Mouse (Mus musculus): ENCODE measurements around the gene Hoxa3. TPM values are rescaled to one million over a fixed set of nuclear protein-coding genes. Genes with fewer than 3 reads are reported as not detected.

Hoxa3 gene
- polyA plus RNA-seq, 1 experiment from 2014 or later = 0.32 TPM

GRCm38 (mm10) chr6:52177061-52177735 is 35.9 kb downstream of the Hoxa3 start, which contains the start of gene 5730596B20Rik:
TSS of gene 5730596B20Rik (plus strand) at chr6:52177498.
- peaks cover 12% of the 10 kb centered on the region for H3K4me1 ChIP-seq
- no peaks in the 10 kb centered on the region for H3K36me3 ChIP-seq (replicated peaks)
- ATAC-seq (ENCODE audit: low FRiP score) = no peak
- H3K9me3 ChIP-seq = no peaks in the 10 kb centered on the region
- H3K4me2 ChIP-seq = no peak within 1 kb of the TSS
- no peak within 1 kb of the TSS for H3K9ac ChIP-seq
- H3K4me3 ChIP-seq (replicated peaks) = no peak within 1 kb of the TSS
- H3K27ac ChIP-seq = no peak within 1 kb of the TSS
- H3K27me3 ChIP-seq = peaks cover 97% of the 10 kb centered on the region
- WGBS = under 1% methylated on average over 36 of the region's 36 CpGs

GRCm38 (mm10) chr6:52176391-52176790 is 36.7 kb downstream of the Hoxa3 start:
- ATAC-seq (ENCODE audit: low FRiP score) = no peak
- Histone ChIP-seq H3K9me3 (no peaks in the 10 kb centered on the region), H3K36me3 (replicated peaks) (no peaks in the 10 kb centered on the region), H3K27me3 (peaks cover 97% of the 10 kb centered on the region), H3K9ac (no peak overlapping the region), H3K27ac (no peak overlapping the region), H3K4me2 (no peak overlapping the region), H3K4me1 (peaks cover 13% of the 10 kb centered on the region), H3K4me3 (replicated peaks) (no peak overlapping the region)
- WGBS = 3% methylated on average over 6 of the region's 6 CpGs

DNA sequence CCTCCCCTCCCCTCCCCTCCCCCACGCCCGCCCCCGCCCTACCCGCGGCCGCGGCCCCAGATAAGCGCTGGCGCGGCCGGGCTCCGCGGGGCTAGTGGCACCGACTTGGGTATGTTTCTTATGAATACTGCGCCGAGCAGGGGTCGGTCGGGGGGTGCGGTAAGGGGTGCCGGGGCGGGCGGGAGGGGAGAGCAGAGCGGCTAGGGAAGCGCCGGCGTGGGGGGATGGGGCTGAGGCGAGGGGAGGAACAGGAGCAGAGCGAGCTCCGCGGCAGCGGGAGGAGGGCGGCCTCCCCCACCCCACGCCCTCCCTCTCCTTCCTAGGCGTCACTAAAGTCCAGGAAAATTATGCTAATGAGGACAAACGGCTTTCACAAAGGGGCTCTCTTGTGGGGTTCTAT is 37.3 kb downstream of the Hoxa3 start:
- no peak for ATAC-seq (ENCODE audit: low FRiP score)
- no peaks in the 10 kb centered on the region for H3K36me3 ChIP-seq (replicated peaks)
- H3K4me1 ChIP-seq = peaks cover 13% of the 10 kb centered on the region
- no peaks in the 10 kb centered on the region for H3K9me3 ChIP-seq
- peaks cover 97% of the 10 kb centered on the region for H3K27me3 ChIP-seq
- H3K9ac ChIP-seq = no peak overlapping the region
- peak overlapping the region; percentile 15 for H3K4me3 ChIP-seq (replicated peaks)
- WGBS = 1% methylated on average over 23 of the region's 35 CpGs
- H3K4me2 ChIP-seq = no peak overlapping the region
- H3K27ac ChIP-seq = no peak overlapping the region

DNA sequence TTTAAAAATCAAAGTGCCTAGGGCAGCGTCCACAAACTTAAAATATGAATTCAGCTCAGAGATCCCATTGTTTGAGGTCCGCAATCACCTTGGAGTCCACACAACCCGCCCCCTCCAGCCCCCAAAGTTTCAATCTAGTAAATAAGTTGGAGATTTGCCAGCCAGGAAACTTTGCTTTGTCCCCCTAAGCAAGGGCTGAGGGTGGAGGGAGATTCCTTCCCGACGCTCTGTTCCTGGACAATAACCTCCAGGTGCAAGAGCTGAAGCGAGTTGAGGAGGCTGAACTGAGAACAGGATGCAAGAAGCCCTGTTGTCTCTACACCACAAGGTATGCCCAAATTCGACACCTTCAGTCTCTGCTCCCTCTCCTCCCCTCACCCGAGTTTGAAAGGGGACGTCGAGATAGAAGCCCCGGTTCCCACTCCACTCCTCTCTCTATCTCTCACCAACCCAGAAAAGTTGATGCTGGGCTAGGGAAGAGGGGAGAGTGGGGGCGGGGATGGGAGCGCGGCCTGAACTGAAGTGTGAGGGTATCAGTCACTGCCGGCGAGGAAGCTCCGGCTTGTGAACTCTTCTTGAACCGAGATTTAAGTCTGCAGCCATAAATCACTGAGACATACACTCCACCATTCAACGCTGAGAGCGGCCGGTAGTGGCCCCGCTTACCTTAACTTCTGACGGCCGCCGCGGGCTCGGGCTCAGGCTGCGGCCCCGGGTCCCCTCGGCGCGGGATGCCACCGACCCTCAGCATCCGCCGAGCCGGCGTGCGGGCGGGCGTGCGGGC is 38.0 kb downstream of the Hoxa3 start:
- Histone ChIP-seq H3K27ac (no peak overlapping the region), H3K36me3 (replicated peaks) (no peaks in the 10 kb centered on the region), H3K4me1 (peaks cover 13% of the 10 kb centered on the region), H3K4me2 (no peak overlapping the region), H3K4me3 (replicated peaks) (peak overlapping the region; percentile 15), H3K27me3 (peaks cover 97% of the 10 kb centered on the region), H3K9ac (no peak overlapping the region), H3K9me3 (no peaks in the 10 kb centered on the region)
- ATAC-seq (ENCODE audit: low FRiP score) = no peak
- WGBS = under 1% methylated on average over 40 of the region's 41 CpGs

- no peak for ATAC-seq (ENCODE audit: low FRiP score)
- H3K27ac ChIP-seq = no peak overlapping the region
- 5% methylated on average over 4 of the region's 4 CpGs for WGBS
- peaks cover 13% of the 10 kb centered on the region for H3K4me1 ChIP-seq
- peaks cover 94% of the 10 kb centered on the region for H3K27me3 ChIP-seq
- no peak overlapping the region for H3K4me3 ChIP-seq (replicated peaks)
- H3K9me3 ChIP-seq = no peaks in the 10 kb centered on the region
- no peaks in the 10 kb centered on the region for H3K36me3 ChIP-seq (replicated peaks)
- H3K9ac ChIP-seq = no peak overlapping the region
- H3K4me2 ChIP-seq = no peak overlapping the region
Observed at GRCm38 (mm10) chr6:52173648-52174047, 39.5 kb downstream of the Hoxa3 start.

DNA sequence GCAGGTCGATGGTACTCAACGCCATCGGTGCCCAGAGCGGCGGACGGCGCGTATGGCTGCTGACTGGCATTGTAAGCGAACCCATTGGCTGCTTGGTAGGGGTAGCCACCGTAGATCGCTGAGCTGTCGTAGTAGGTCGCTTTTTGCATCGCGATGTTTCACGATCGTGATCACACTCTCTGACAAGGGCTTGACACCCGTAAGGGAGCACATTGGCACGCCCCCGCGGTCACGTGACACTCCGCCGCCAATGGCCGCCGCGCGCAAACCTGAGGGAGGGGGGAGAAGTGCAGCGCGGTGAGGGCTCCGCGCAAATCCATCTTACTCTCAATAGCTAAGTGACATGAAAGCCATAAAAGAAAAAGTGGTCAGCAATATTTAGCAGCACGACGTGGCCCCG is 40.6 kb downstream of the Hoxa3 start:
- Histone ChIP-seq H3K9me3 (no peaks in the 10 kb centered on the region), H3K27me3 (peaks cover 94% of the 10 kb centered on the region), H3K4me1 (peaks cover 13% of the 10 kb centered on the region), H3K36me3 (replicated peaks) (no peaks in the 10 kb centered on the region), H3K9ac (no peak overlapping the region), H3K27ac (no peak overlapping the region), H3K4me2 (peak overlapping the region; percentile 39), H3K4me3 (replicated peaks) (peak overlapping the region; percentile 24)
- ATAC-seq (ENCODE audit: low FRiP score) = no peak
- under 1% methylated on average over 35 of the region's 35 CpGs for WGBS

GRCm38 (mm10) chr6:52171938-52172337 is 41.2 kb downstream of the Hoxa3 start:
- WGBS = 6% methylated on average over 7 of the region's 7 CpGs
- Histone ChIP-seq H3K4me1 (peaks cover 13% of the 10 kb centered on the region), H3K9ac (no peak overlapping the region), H3K27ac (no peak overlapping the region), H3K36me3 (replicated peaks) (no peaks in the 10 kb centered on the region), H3K27me3 (peaks cover 94% of the 10 kb centered on the region), H3K9me3 (no peaks in the 10 kb centered on the region), H3K4me2 (peak overlapping the region; percentile 39; the same call in 1 of the 2 replicates), H3K4me3 (replicated peaks) (0 out of 2 replicates have a peak overlapping the region, but pooled peaks have one; percentile 24)
- ATAC-seq (ENCODE audit: low FRiP score) = no peak

- Histone ChIP-seq H3K9ac (no peak overlapping the region), H3K4me2 (no peak overlapping the region), H3K27ac (no peak overlapping the region), H3K4me1 (peaks cover 13% of the 10 kb centered on the region), H3K36me3 (replicated peaks) (no peaks in the 10 kb centered on the region), H3K9me3 (no peaks in the 10 kb centered on the region), H3K4me3 (replicated peaks) (no peak overlapping the region), H3K27me3 (peaks cover 94% of the 10 kb centered on the region)
- 3% methylated on average over 4 of the region's 4 CpGs for WGBS
- no peak for ATAC-seq (ENCODE audit: low FRiP score)
Observed at GRCm38 (mm10) chr6:52171331-52171730, 41.8 kb downstream of the Hoxa3 start.

- no peaks in the 10 kb centered on the region for H3K36me3 ChIP-seq (replicated peaks)
- H3K27ac ChIP-seq = no peak overlapping the region
- no peak overlapping the region for H3K4me3 ChIP-seq (replicated peaks)
- peaks cover 94% of the 10 kb centered on the region for H3K27me3 ChIP-seq
- no peak overlapping the region for H3K4me2 ChIP-seq
- ATAC-seq (ENCODE audit: low FRiP score) = no peak
- 4% methylated on average over 5 of the region's 5 CpGs for WGBS
- H3K4me1 ChIP-seq = peaks cover 11% of the 10 kb centered on the region
- H3K9me3 ChIP-seq = no peaks in the 10 kb centered on the region
- no peak overlapping the region for H3K9ac ChIP-seq
Observed at GRCm38 (mm10) chr6:52170898-52171223, 42.3 kb downstream of the Hoxa3 start.

GRCm38 (mm10) chr6:52170166-52170897 is 42.8 kb downstream of the Hoxa3 start:
- Histone ChIP-seq H3K27me3 (peaks cover 94% of the 10 kb centered on the region), H3K4me2 (no peak overlapping the region), H3K36me3 (replicated peaks) (no peaks in the 10 kb centered on the region), H3K9me3 (no peaks in the 10 kb centered on the region), H3K27ac (no peak overlapping the region), H3K9ac (no peak overlapping the region), H3K4me3 (replicated peaks) (no peak overlapping the region), H3K4me1 (peaks cover 6% of the 10 kb centered on the region; the same call in 1 of the 2 replicates)
- WGBS = under 1% methylated on average over 40 of the region's 40 CpGs
- ATAC-seq (ENCODE audit: low FRiP score) = no peak

- Histone ChIP-seq H3K27ac (no peak overlapping the region), H3K27me3 (peaks cover 94% of the 10 kb centered on the region), H3K9me3 (no peaks in the 10 kb centered on the region), H3K4me2 (no peak overlapping the region), H3K36me3 (replicated peaks) (no peaks in the 10 kb centered on the region), H3K9ac (no peak overlapping the region), H3K4me3 (replicated peaks) (no peak overlapping the region), H3K4me1 (peaks cover 6% of the 10 kb centered on the region; the same call in 1 of the 2 replicates)
- 3% methylated on average over 16 of the region's 16 CpGs for WGBS
- ATAC-seq (ENCODE audit: low FRiP score) = no peak
Observed at GRCm38 (mm10) chr6:52169499-52170165, 43.5 kb downstream of the Hoxa3 start.

Measured in forebrain, embryonic 12.5 days (tissue).